Mouse (Mus musculus): ENCODE measurements around the gene Ddx47. TPM values are rescaled to one million over a fixed set of nuclear protein-coding genes. Genes with fewer than 3 reads are reported as not detected.

Ddx47 gene
- polyA plus RNA-seq, 1 experiment from 2014 or later, result 101 TPM

- Histone ChIP-seq H3K4me1 (replicated peaks; ENCODE audit: control insufficient read depth, insufficient read depth, low read length) (peaks cover 5% of the 10 kb centered on the region), H3K27me3 (ENCODE audit: control insufficient read depth, insufficient read depth, low read length) (no peaks in the 10 kb centered on the region), H3K9me3 (ENCODE audit: control insufficient read depth, low read length) (no peaks in the 10 kb centered on the region), H3K27ac (ENCODE audit: low read depth, low read length) (no peak overlapping the region), H3K36me3 (ENCODE audit: control insufficient read depth, insufficient read depth, low read length) (no peaks in the 10 kb centered on the region), H3K9ac (ENCODE audit: low read depth, low read length) (no peak overlapping the region), H3K4me2 (replicated peaks; ENCODE audit: low read depth, low read length) (no peak overlapping the region), H3K4me3 (ENCODE audit: low read depth, low read length) (no peak overlapping the region)
- ATAC-seq (ENCODE audit: low FRiP score), result no peak
- DNase-seq (ENCODE audit: low spot score), result no peak
- 61% methylated on average over 6 of the region's 6 CpGs for WGBS
These were observed 58.4 kb downstream of the Ddx47 start for GRCm38 (mm10) chr6:135069856-135070255.

- ATAC-seq (ENCODE audit: low FRiP score), result no peak
- no peak overlapping the region for H3K27ac ChIP-seq (ENCODE audit: low read depth, low read length)
- no peaks in the 10 kb centered on the region for H3K36me3 ChIP-seq (ENCODE audit: control insufficient read depth, insufficient read depth, low read length)
- H3K4me2 ChIP-seq (replicated peaks; ENCODE audit: low read depth, low read length), result no peak overlapping the region
- peaks cover 3% of the 10 kb centered on the region for H3K4me1 ChIP-seq (replicated peaks; ENCODE audit: control insufficient read depth, insufficient read depth, low read length)
- no peaks in the 10 kb centered on the region for H3K27me3 ChIP-seq (ENCODE audit: control insufficient read depth, insufficient read depth, low read length)
- H3K9me3 ChIP-seq (ENCODE audit: control insufficient read depth, low read length), result no peaks in the 10 kb centered on the region
- no peak overlapping the region for H3K4me3 ChIP-seq (ENCODE audit: low read depth, low read length)
- no peak overlapping the region for H3K9ac ChIP-seq (ENCODE audit: low read depth, low read length)
- no peak for DNase-seq (ENCODE audit: low spot score)
- 82% methylated on average over 2 of the region's 2 CpGs for WGBS
These were observed 58.9 kb downstream of the Ddx47 start for GRCm38 (mm10) chr6:135070347-135070746.

Other genes with a start within 250 kb of the Ddx47 start
- 13.0 and 16.3 TPM in 2 replicates for gene Dusp16, start 219.0 kb upstream of the Ddx47 start, polyA plus RNA-seq (2014; fragmentation: Nextera tagmentation; extraction: Ambion mirVana)
- gene Crebl2, start 181.5 kb upstream of the Ddx47 start, polyA plus RNA-seq (2014; fragmentation: Nextera tagmentation; extraction: Ambion mirVana), result 1.3 and 1.4 TPM in 2 replicates
- 27.7 and 29.4 TPM in 2 replicates for gene Gpr19, start 113.0 kb upstream of the Ddx47 start, polyA plus RNA-seq (2014; fragmentation: Nextera tagmentation; extraction: Ambion mirVana)
- gene Cdkn1b, start 91.2 kb upstream of the Ddx47 start, polyA plus RNA-seq (2014; fragmentation: Nextera tagmentation; extraction: Ambion mirVana), result 23.9 and 24.1 TPM in 2 replicates
- 3.0 and 3.7 TPM in 2 replicates for gene Apold1, start 29.9 kb upstream of the Ddx47 start, polyA plus RNA-seq (2014; fragmentation: Nextera tagmentation; extraction: Ambion mirVana)
- 2.3 and 3.7 TPM in 2 replicates for gene Gprc5a, start 54.0 kb downstream of the Ddx47 start, polyA plus RNA-seq (2014; fragmentation: Nextera tagmentation; extraction: Ambion mirVana)
- not detected in 2 replicates for gene Gprc5d, start 106.7 kb downstream of the Ddx47 start, polyA plus RNA-seq (2014; fragmentation: Nextera tagmentation; extraction: Ambion mirVana)
- 32.5 and 34.2 TPM in 2 replicates for gene Fam234b, start 186.4 kb downstream of the Ddx47 start, polyA plus RNA-seq (2014; fragmentation: Nextera tagmentation; extraction: Ambion mirVana)
- 2.6 and 4.1 TPM in 2 replicates for gene Hebp1, start 186.4 kb downstream of the Ddx47 start, polyA plus RNA-seq (2014; fragmentation: Nextera tagmentation; extraction: Ambion mirVana)
- 0.32 and 0.66 TPM in 2 replicates for gene Gsg1, start 242.7 kb downstream of the Ddx47 start, polyA plus RNA-seq (2014; fragmentation: Nextera tagmentation; extraction: Ambion mirVana)

Measured in hindbrain, embryonic 11.5 days (tissue).